Mouse (Mus musculus) heart, postnatal 14 days (tissue): ENCODE results near the gene Gpr12. TPM values are rescaled to one million over a fixed set of nuclear protein-coding genes. Genes with fewer than 3 reads are reported as not detected.
"Not testable (repeated sequence)": the region's sequence is repeated elsewhere in the genome, so short reads cannot be mapped to it uniquely, and the experiment has no call there.

Experiments
- DNase-seq, 2 experiments: peaks; one replicate each; pipeline ENCODE4 v3.0.0; 2021 to 2022
- intact Hi-C: fragments of 180-260 bp; cut with DNase I; formaldehyde crosslinking; loops from one replicate; pipeline ENCODE4 v1.15.1; 2025
- long read RNA-seq, 2 experiments: library from polyadenylated mRNA; stranded (forward); transcript quantifications; one replicate each; pipeline ENCODE4 v2.0.0; 2021
- total RNA-seq, 2 experiments: library from RNA; stranded (reverse); gene quantifications; 2 replicates each; pipeline ENCODE4 v1.2.3; 2021

The Gpr12 gene
- not detected for total RNA-seq
- long read RNA-seq, experiment 1, result 0 reads
- long read RNA-seq, experiment 2, result 0 reads

- DNase-seq, result no peak
- intact Hi-C loops, result no loop called here
These were observed at the start of gene Gpr12 for GRCm38 (mm10) chr5:146584478-146585306. Gene Gpr12 (minus strand): TSS chr5:146585239.

- DNase-seq, result no peak
- intact Hi-C loops, result no loop called here
These were observed 46.6 kb upstream of the Gpr12 start for GRCm38 (mm10) chr5:146631602-146632001.

GRCm38 (mm10) chr5:146630961-146631360 is 45.9 kb upstream of the Gpr12 start:
- DNase-seq, result no peak
- intact Hi-C loops, result no loop called here

- intact Hi-C loops, result no loop called here
- no peak for DNase-seq
These were observed 44.6 kb upstream of the Gpr12 start for GRCm38 (mm10) chr5:146629636-146630035.

GRCm38 (mm10) chr5:146628804-146629203 is 43.8 kb upstream of the Gpr12 start:
- DNase-seq, result no peak
- intact Hi-C loops, result no loop called here

- intact Hi-C loops, result no loop called here
- DNase-seq, result no peak
These were observed 42.9 kb upstream of the Gpr12 start for GRCm38 (mm10) chr5:146627901-146628300.

GRCm38 (mm10) chr5:146625635-146626311 is 40.7 kb upstream of the Gpr12 start:
- DNase-seq, result no peak
- intact Hi-C loops, result no loop called here

- no peak for DNase-seq
- intact Hi-C loops, result no loop called here
These were observed 26.8 kb upstream of the Gpr12 start for GRCm38 (mm10) chr5:146611830-146612229.

GRCm38 (mm10) chr5:146611009-146611408 is 26.0 kb upstream of the Gpr12 start:
- no peak for DNase-seq
- intact Hi-C loops, result no loop called here

GRCm38 (mm10) chr5:146609646-146610045 is 24.6 kb upstream of the Gpr12 start:
- no peak for DNase-seq
- intact Hi-C loops, result no loop called here

- intact Hi-C loops, result no loop called here
- no peak for DNase-seq
These were observed 22.8 kb upstream of the Gpr12 start for GRCm38 (mm10) chr5:146607816-146608215.

GRCm38 (mm10) chr5:146606895-146607294 is 21.9 kb upstream of the Gpr12 start:
- DNase-seq, result no peak
- intact Hi-C loops, result no loop called here

- no peak for DNase-seq
- intact Hi-C loops, result no loop called here
These were observed 21.2 kb upstream of the Gpr12 start for GRCm38 (mm10) chr5:146606221-146606620.

- intact Hi-C loops, result no loop called here
These were observed 14.9 kb upstream of the Gpr12 start for GRCm38 (mm10) chr5:146599970-146600369.

GRCm38 (mm10) chr5:146599216-146599615 is 14.2 kb upstream of the Gpr12 start:
- DNase-seq, intact Hi-C loops: not testable (repeated sequence)

More at GRCm38 (mm10) chr5:146599970-146600369, 14.9 kb upstream of the Gpr12 start:
- no peak for DNase-seq

GRCm38 (mm10) chr5:146598215-146599119 is 13.4 kb upstream of the Gpr12 start:
- intact Hi-C loops, result no loop called here
- no peak for DNase-seq

- no peak for DNase-seq
These were observed 12.4 kb upstream of the Gpr12 start for GRCm38 (mm10) chr5:146597503-146597874.

GRCm38 (mm10) chr5:146596612-146597502 is 11.8 kb upstream of the Gpr12 start:
- intact Hi-C loops, result no loop called here
- DNase-seq, result no peak

More at GRCm38 (mm10) chr5:146597503-146597874, 12.4 kb upstream of the Gpr12 start:
- intact Hi-C loops, result no loop called here

GRCm38 (mm10) chr5:146592580-146592979 is 7.5 kb upstream of the Gpr12 start:
- intact Hi-C loops, result no loop called here
- no peak for DNase-seq

- no peak for DNase-seq
- intact Hi-C loops, result no loop called here
These were observed 6.6 kb upstream of the Gpr12 start for GRCm38 (mm10) chr5:146591636-146592035.
